Mouse (Mus musculus): ENCODE data around the gene Kalrn.

- TF ChIP-seq CTCF (IDR thresholded peaks at IDR 0.05; ENCODE audit: extremely low read depth, insufficient read length, insufficient replicate concordance, low read depth, low read length), result no peak
- no peak for TF ChIP-seq POLR2A (IDR thresholded peaks at IDR 0.05; ENCODE audit: low read depth, low read length)
Measured at GRCm38 (mm10) chr16:34568831-34569230, 4.5 kb downstream of the Kalrn start.
